Mouse (Mus musculus): Measurements from ENCODE around the gene Olfr313. TPM values are rescaled to one million over a fixed set of nuclear protein-coding genes. Genes with fewer than 3 reads are reported as not detected.
"Not testable (repeated sequence)": the region's sequence is repeated elsewhere in the genome, so short reads cannot be mapped to it uniquely, and the experiment has no call there.

Olfr313 gene
- polyA plus RNA-seq (2012; rRNA removed) = not detected in 2 replicates

- H3K4me1 ChIP-seq (ENCODE audit: control insufficient read depth, insufficient read depth, low read length); H3K4me3 ChIP-seq (ENCODE audit: insufficient read depth, low read length); H3K27ac ChIP-seq (ENCODE audit: insufficient read depth, low read length): not testable (repeated sequence)
Measured at GRCm38 (mm10) chr11:58814700-58815099, at the start of gene Olfr313. Olfr313 (plus strand) TSS chr11:58815000.

DNA sequence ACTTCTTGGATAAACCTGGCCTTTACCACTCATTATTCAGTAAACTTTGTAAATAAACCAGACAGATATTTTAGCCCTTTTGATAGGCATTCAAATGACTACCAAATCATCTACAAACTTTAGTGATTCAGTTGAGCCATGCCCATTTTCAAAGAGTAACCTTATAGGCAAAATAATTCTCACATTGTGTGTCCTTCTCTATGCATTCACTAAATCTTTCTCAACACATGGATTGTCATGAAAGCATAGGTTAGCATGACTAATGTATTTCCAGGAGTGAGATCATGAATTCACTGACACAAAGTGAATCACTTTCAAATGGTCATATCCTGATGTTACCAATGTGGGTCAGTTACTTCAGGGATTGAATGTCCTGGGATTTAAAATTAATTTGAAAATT, 41.9 kb upstream of the Olfr313 start, which contains the start of gene Olfr315:
Gene Olfr315 (plus strand): TSS at position 301 of the 400 bp plus-strand sequence.
- TF ChIP-seq CTCF (IDR thresholded peaks at IDR 0.05; ENCODE audit: extremely low read depth, insufficient read depth, low read length) (no peak), POLR2A (IDR thresholded peaks at IDR 0.05; ENCODE audit: extremely low read depth, insufficient read depth, low read length) (no peak)
- no peak within 1 kb of the TSS for H3K4me3 ChIP-seq (ENCODE audit: insufficient read depth, low read length)
- no peak within 1 kb of the TSS for H3K27ac ChIP-seq (ENCODE audit: insufficient read depth, low read length)
- H3K4me1 ChIP-seq (ENCODE audit: control insufficient read depth, insufficient read depth, low read length) = no peaks in the 10 kb centered on the region

GRCm38 (mm10) chr11:58782480-58783089, 32.2 kb upstream of the Olfr313 start, which contains the start of gene Olfr314:
Olfr314 (plus strand) TSS chr11:58782952.
- Histone ChIP-seq H3K4me3 (ENCODE audit: insufficient read depth, low read length) (no peak within 1 kb of the TSS), H3K27ac (ENCODE audit: insufficient read depth, low read length) (no peak within 1 kb of the TSS), H3K4me1 (ENCODE audit: control insufficient read depth, insufficient read depth, low read length) (no peaks in the 10 kb centered on the region)
- TF ChIP-seq POLR2A (IDR thresholded peaks at IDR 0.05; ENCODE audit: extremely low read depth, insufficient read depth, low read length) = no peak
- no peak for TF ChIP-seq CTCF (IDR thresholded peaks at IDR 0.05; ENCODE audit: extremely low read depth, insufficient read depth, low read length)

DNA sequence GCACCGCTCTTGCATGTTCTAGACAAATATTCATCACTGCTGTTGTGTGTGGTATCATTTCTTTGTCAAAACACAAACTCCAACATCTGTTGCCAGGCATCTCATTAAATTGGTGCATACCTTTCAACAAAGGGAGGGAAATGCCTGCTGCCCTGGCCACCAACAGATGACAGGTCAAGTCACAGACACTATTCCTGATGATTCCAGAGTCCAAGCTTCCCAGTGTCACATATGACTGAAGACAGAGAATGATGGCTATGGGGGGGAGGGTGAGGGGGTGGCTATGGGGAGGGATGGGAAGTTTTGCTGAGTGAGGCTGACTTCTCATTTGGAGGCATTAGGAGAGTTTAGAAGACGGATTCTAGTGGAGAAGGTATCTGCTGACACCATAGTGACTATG, 30.6 kb upstream of the Olfr313 start:
- no peaks in the 10 kb centered on the region for H3K4me1 ChIP-seq (ENCODE audit: control insufficient read depth, insufficient read depth, low read length)
- TF ChIP-seq POLR2A (IDR thresholded peaks at IDR 0.05; ENCODE audit: extremely low read depth, insufficient read depth, low read length) (no peak), CTCF (IDR thresholded peaks at IDR 0.05; ENCODE audit: extremely low read depth, insufficient read depth, low read length) (no peak)
- H3K4me3 ChIP-seq (ENCODE audit: insufficient read depth, low read length) = no peak overlapping the region
- H3K27ac ChIP-seq (ENCODE audit: insufficient read depth, low read length) = no peak overlapping the region

GRCm38 (mm10) chr11:58787651-58788050, 27.1 kb upstream of the Olfr313 start:
- TF ChIP-seq CTCF (IDR thresholded peaks at IDR 0.05; ENCODE audit: extremely low read depth, insufficient read depth, low read length) (no peak), POLR2A (IDR thresholded peaks at IDR 0.05; ENCODE audit: extremely low read depth, insufficient read depth, low read length) (no peak)
- no peak overlapping the region for H3K4me3 ChIP-seq (ENCODE audit: insufficient read depth, low read length)
- no peak overlapping the region for H3K27ac ChIP-seq (ENCODE audit: insufficient read depth, low read length)
- peaks cover 1% of the 10 kb centered on the region; the same call in 1 of the 2 replicates for H3K4me1 ChIP-seq (ENCODE audit: control insufficient read depth, insufficient read depth, low read length)

DNA sequence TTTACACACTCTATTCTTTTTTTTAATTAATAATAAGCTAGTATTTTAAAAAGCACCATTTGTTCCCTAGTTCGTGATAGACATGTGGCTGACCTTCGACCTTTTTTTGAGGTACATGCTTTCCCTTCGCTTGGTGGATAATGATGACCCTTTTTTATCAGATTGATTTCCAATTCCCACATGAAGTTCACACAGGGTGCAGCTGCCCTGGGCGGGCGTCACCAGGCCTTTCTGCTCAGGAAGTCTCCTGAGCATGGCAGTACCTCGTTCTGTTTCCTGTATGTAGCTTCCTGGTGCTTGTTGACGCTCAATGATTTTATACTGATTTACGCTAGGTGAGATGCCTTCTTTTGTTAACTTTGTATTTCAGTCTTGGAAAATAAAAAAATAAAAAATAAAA, 26.5 kb upstream of the Olfr313 start:
- Histone ChIP-seq H3K4me1 (ENCODE audit: control insufficient read depth, insufficient read depth, low read length) (peaks cover 1% of the 10 kb centered on the region; the same call in 1 of the 2 replicates), H3K4me3 (ENCODE audit: insufficient read depth, low read length) (no peak overlapping the region), H3K27ac (ENCODE audit: insufficient read depth, low read length) (no peak overlapping the region)
- TF ChIP-seq POLR2A (IDR thresholded peaks at IDR 0.05; ENCODE audit: extremely low read depth, insufficient read depth, low read length) = no peak
- TF ChIP-seq CTCF (IDR thresholded peaks at IDR 0.05; ENCODE audit: extremely low read depth, insufficient read depth, low read length) = no peak

- Histone ChIP-seq H3K27ac (ENCODE audit: insufficient read depth, low read length) (no peak overlapping the region), H3K4me1 (ENCODE audit: control insufficient read depth, insufficient read depth, low read length) (peaks cover 1% of the 10 kb centered on the region; the same call in 1 of the 2 replicates), H3K4me3 (ENCODE audit: insufficient read depth, low read length) (no peak overlapping the region)
- TF ChIP-seq CTCF (IDR thresholded peaks at IDR 0.05; ENCODE audit: extremely low read depth, insufficient read depth, low read length) = no peak
Measured at GRCm38 (mm10) chr11:58789532-58789931, 25.3 kb upstream of the Olfr313 start.

DNA sequence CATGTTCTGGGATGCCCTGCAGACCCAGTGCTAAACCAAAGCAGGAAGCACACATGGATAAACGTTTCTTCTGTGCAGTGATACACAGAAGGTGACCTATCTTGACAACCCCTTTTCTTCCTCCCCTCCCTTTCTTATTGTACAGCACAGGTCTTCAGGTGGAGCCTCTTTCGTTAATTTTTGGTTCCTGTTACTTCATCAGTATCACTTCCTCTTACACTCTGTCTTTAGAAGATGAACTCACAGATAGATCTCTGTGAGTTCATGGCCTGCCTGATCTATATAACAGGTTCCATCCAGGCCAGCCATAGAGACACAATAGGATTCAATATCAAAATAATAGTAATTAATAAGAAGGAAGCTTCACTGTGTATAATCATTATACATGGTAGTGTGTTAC, 24.7 kb upstream of the Olfr313 start:
- Histone ChIP-seq H3K4me3 (ENCODE audit: insufficient read depth, low read length) (no peak overlapping the region), H3K4me1 (ENCODE audit: control insufficient read depth, insufficient read depth, low read length) (peaks cover 1% of the 10 kb centered on the region; the same call in 1 of the 2 replicates), H3K27ac (ENCODE audit: insufficient read depth, low read length) (no peak overlapping the region)
- TF ChIP-seq CTCF (IDR thresholded peaks at IDR 0.05; ENCODE audit: extremely low read depth, insufficient read depth, low read length) (no peak), POLR2A (IDR thresholded peaks at IDR 0.05; ENCODE audit: extremely low read depth, insufficient read depth, low read length) (no peak)

DNA sequence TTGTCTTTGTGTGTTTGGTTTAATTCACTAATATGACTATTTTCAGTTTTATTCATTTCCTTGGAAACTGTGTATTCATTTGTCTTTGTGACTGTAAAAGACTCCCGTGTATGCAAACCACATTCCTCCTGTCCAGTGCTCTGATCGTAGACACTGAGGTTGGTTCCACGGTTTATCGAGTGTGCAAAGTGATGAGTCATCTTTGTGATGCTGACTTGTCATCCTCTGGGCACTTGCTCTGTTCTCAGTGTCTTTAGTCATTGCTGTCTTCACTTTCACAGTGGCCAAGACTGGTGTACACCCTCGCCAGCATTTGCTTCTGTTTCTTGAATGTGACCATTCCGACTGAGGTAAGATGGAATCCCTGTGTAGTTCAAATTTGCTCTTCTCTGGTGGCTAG, 24.2 kb upstream of the Olfr313 start:
- no peak overlapping the region for H3K4me3 ChIP-seq (ENCODE audit: insufficient read depth, low read length)
- H3K27ac ChIP-seq (ENCODE audit: insufficient read depth, low read length) = no peak overlapping the region
- peaks cover 1% of the 10 kb centered on the region; the same call in 1 of the 2 replicates for H3K4me1 ChIP-seq (ENCODE audit: control insufficient read depth, insufficient read depth, low read length)
- no peak for TF ChIP-seq POLR2A (IDR thresholded peaks at IDR 0.05; ENCODE audit: extremely low read depth, insufficient read depth, low read length)
- no peak for TF ChIP-seq CTCF (IDR thresholded peaks at IDR 0.05; ENCODE audit: extremely low read depth, insufficient read depth, low read length)

DNA sequence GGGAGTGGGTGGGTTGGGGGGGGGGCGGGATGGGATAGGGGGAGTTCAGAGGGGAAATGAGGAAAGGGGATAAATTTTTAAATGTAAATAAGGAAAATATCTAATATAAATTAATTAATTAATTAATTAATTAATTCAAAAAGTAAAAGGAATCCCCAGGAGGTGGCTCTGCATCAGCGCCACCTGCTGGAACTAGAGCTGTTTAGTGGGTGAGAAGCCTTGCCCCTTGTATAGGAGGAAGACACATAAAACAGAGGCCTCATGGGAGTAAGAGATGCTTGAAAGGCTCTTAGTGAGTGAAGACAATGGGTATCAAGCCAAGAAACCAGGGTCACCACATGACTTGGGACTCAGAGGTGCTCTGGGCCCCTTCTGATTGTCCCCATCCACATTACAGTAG, 18.9 kb upstream of the Olfr313 start:
- H3K27ac ChIP-seq (ENCODE audit: insufficient read depth, low read length) = no peak overlapping the region
- H3K4me1 ChIP-seq (ENCODE audit: control insufficient read depth, insufficient read depth, low read length) = peaks cover 2% of the 10 kb centered on the region; the same call in 1 of the 2 replicates
- H3K4me3 ChIP-seq (ENCODE audit: insufficient read depth, low read length) = no peak overlapping the region
- TF ChIP-seq CTCF (IDR thresholded peaks at IDR 0.05; ENCODE audit: extremely low read depth, insufficient read depth, low read length) = no peak
- no peak for TF ChIP-seq POLR2A (IDR thresholded peaks at IDR 0.05; ENCODE audit: extremely low read depth, insufficient read depth, low read length)

Measured in cortical plate, adult 2 months (tissue).